Mouse (Mus musculus): ENCODE results near the gene Hydin. TPM values are rescaled to one million over a fixed set of nuclear protein-coding genes. Genes with fewer than 3 reads are reported as not detected.

The Hydin gene
- polyA plus RNA-seq, 2 experiments, result 0.01 TPM; not detected in 1

DNA sequence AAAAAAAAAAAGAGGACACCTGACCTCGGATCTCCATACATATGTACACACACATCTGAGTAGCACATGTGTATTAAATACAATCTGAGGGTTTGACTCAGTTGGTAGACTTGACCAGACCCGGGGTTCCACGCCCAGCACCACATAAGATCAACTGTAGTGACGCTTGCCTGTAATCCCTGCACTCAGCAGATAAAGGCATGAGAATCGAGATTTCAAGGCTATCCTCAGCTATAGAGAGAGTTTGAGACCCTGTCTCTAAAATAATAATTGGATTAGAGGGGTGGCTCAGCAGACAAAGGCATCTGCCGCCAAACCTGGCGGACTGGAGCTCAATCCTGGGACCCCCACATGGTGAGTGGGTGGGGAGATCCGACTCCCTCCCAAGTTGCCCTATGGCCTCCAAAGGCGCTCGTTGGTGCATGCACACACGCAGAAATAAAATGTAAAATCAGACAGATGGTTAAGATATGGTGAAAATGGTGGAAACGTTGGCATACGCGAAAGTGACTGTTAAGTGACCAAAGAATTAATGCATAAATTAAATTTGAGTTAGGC lies 351.1 kb downstream of the Hydin start:
- no peak overlapping the region for H3K9ac ChIP-seq (ENCODE audit: low read depth, low read length, severe bottlenecking)
- peak overlapping the region; percentile 86 for H3K4me2 ChIP-seq (replicated peaks; ENCODE audit: low read depth, low read length, severe bottlenecking)
- no peaks in the 10 kb centered on the region for H3K27me3 ChIP-seq (ENCODE audit: control insufficient read depth, insufficient read depth, low read length)
- DNase-seq (ENCODE audit: low spot score) (no peak), ATAC-seq (ENCODE audit: low FRiP score, low read depth) (no peak)
- no peak overlapping the region for H3K27ac ChIP-seq (replicated peaks; ENCODE audit: low read depth, low read length)
- H3K4me1 ChIP-seq (ENCODE audit: control insufficient read depth, insufficient read depth, low read length), result peaks cover 13% of the 10 kb centered on the region
- H3K36me3 ChIP-seq (ENCODE audit: control insufficient read depth, insufficient read depth, low read length), result no peaks in the 10 kb centered on the region
- 29% methylated on average over 14 of the region's 14 CpGs for WGBS
- H3K4me3 ChIP-seq (replicated peaks; ENCODE audit: low read length), result peak overlapping the region; percentile 94
- no peak for TF ChIP-seq POLR2A (IDR thresholded peaks at IDR 0.05; ENCODE audit: borderline replicate concordance, extremely low read depth, insufficient read depth, insufficient read length)
- H3K9me3 ChIP-seq (ENCODE audit: control insufficient read depth, low read length), result no peaks in the 10 kb centered on the region

DNA sequence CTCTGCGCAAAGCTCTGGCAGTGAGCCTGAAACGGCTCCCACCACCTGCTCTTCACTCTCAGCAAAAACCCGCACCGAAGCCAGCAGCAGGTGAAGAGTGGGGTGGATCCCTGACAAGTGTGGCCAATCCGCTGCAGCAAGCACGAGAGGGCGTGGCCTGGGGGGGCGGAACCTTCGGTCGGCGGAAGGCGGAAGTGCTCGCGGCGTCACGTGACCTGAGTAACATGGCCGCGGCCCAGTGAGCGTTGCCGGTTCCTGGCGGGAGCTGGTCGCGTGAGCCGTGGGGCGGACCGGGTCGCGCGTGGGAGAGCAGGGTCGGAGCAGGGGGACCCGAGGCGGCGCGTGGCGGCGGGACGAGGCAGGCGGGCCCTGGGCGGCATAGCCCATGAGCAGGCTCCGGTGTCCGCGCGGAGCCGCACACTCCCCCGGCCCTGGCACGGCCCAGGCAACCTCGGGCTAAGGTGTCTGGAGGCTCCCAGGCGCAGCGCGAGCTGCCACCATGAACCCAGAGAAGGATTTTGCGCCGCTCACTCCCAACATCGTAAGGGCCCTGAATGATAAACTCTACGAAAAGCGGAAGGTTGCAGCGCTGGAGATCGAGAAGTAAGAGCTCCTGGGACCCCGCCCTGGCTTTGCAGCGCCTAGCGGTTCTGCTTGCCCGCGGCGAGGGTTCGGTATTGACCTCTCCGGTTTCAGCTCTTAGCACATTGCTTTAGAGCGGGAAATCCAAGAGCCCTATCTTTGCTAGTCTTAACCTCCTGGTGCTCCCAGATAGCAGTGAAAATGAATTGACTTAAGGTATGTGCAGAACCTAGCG lies 351.8 kb downstream of the Hydin start, which contains the start of gene Vac14:
Gene Vac14, plus strand, starts transcription at position 195 of the 817 bp plus-strand sequence.
- no peaks in the 10 kb centered on the region for H3K9me3 ChIP-seq (ENCODE audit: control insufficient read depth, low read length)
- TF ChIP-seq POLR2A (IDR thresholded peaks at IDR 0.05; ENCODE audit: borderline replicate concordance, extremely low read depth, insufficient read depth, insufficient read length), result 0 out of 2 replicates have a peak, but pooled peaks have one; percentile 39
- H3K4me3 ChIP-seq (replicated peaks; ENCODE audit: low read length), result peak within 1 kb of the TSS; percentile 94
- H3K9ac ChIP-seq (ENCODE audit: low read depth, low read length, severe bottlenecking), result peak within 1 kb of the TSS; percentile 75
- H3K4me2 ChIP-seq (replicated peaks; ENCODE audit: low read depth, low read length, severe bottlenecking), result peak within 1 kb of the TSS; percentile 86
- peak; percentile 96 for DNase-seq (ENCODE audit: low spot score)
- under 1% methylated on average over 61 of the region's 67 CpGs for WGBS
- peaks cover 13% of the 10 kb centered on the region for H3K4me1 ChIP-seq (ENCODE audit: control insufficient read depth, insufficient read depth, low read length)
- no peaks in the 10 kb centered on the region for H3K27me3 ChIP-seq (ENCODE audit: control insufficient read depth, insufficient read depth, low read length)
- no peak within 1 kb of the TSS for H3K27ac ChIP-seq (replicated peaks; ENCODE audit: low read depth, low read length)
- peak; percentile 98 for ATAC-seq (ENCODE audit: low FRiP score, low read depth)
- H3K36me3 ChIP-seq (ENCODE audit: control insufficient read depth, insufficient read depth, low read length), result no peaks in the 10 kb centered on the region

DNA sequence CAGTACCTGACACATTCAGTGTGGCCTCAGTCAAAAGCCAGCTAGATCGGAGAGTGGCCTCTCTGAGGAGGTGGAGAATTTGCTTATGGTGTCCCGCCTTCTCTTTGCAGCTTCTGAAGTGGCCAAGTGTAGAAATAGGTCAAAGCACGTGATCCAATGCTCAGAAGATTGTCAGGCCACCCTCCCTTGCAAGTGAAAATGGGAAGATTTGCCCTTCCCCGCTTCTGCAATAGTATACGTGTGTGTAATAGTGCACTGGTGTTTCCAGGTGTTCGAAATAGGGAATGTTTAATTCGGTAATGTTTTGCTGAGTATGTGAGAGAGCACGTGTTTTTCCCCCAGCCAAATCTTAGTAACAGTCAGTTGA lies 352.4 kb downstream of the Hydin start:
- Histone ChIP-seq H3K4me2 (replicated peaks; ENCODE audit: low read depth, low read length, severe bottlenecking) (peak overlapping the region; percentile 86), H3K36me3 (ENCODE audit: control insufficient read depth, insufficient read depth, low read length) (no peaks in the 10 kb centered on the region), H3K9ac (ENCODE audit: low read depth, low read length, severe bottlenecking) (peak overlapping the region; percentile 75), H3K4me1 (ENCODE audit: control insufficient read depth, insufficient read depth, low read length) (peaks cover 13% of the 10 kb centered on the region), H3K27me3 (ENCODE audit: control insufficient read depth, insufficient read depth, low read length) (no peaks in the 10 kb centered on the region), H3K9me3 (ENCODE audit: control insufficient read depth, low read length) (no peaks in the 10 kb centered on the region), H3K27ac (replicated peaks; ENCODE audit: low read depth, low read length) (no peak overlapping the region), H3K4me3 (replicated peaks; ENCODE audit: low read length) (peak overlapping the region; percentile 94)
- ATAC-seq (ENCODE audit: low FRiP score, low read depth), result no peak
- 23% methylated on average over 8 of the region's 8 CpGs for WGBS
- no peak for DNase-seq (ENCODE audit: low spot score)
- no peak for TF ChIP-seq POLR2A (IDR thresholded peaks at IDR 0.05; ENCODE audit: borderline replicate concordance, extremely low read depth, insufficient read depth, insufficient read length)

DNA sequence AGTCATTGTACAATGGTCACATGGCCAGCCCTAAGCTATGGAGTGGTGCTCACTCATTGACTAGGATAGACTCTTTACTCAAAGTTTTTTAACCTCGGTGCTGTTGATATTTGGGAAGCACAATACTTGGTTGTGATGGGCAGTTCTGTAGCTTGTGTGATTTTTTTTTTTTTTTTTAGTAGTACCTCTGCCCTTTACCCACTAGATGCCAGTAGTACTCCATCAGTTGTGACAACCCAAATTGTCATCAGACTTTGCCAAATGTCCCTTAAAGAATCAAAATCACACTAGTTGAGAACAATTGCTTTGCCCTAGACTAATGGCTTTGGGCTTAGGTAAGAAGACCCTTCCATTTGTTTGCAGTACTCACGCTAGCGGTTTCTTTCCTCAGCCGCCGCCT lies 353.1 kb downstream of the Hydin start:
- peak overlapping the region; percentile 86 for H3K4me2 ChIP-seq (replicated peaks; ENCODE audit: low read depth, low read length, severe bottlenecking)
- H3K9ac ChIP-seq (ENCODE audit: low read depth, low read length, severe bottlenecking), result no peak overlapping the region
- H3K4me1 ChIP-seq (ENCODE audit: control insufficient read depth, insufficient read depth, low read length), result peaks cover 13% of the 10 kb centered on the region
- H3K9me3 ChIP-seq (ENCODE audit: control insufficient read depth, low read length), result no peaks in the 10 kb centered on the region
- H3K27me3 ChIP-seq (ENCODE audit: control insufficient read depth, insufficient read depth, low read length), result no peaks in the 10 kb centered on the region
- H3K27ac ChIP-seq (replicated peaks; ENCODE audit: low read depth, low read length), result no peak overlapping the region
- no peak for DNase-seq (ENCODE audit: low spot score)
- WGBS, result 90% methylated on average over 5 of the region's 5 CpGs
- no peak overlapping the region for H3K4me3 ChIP-seq (replicated peaks; ENCODE audit: low read length)
- no peak for TF ChIP-seq POLR2A (IDR thresholded peaks at IDR 0.05; ENCODE audit: borderline replicate concordance, extremely low read depth, insufficient read depth, insufficient read length)
- no peaks in the 10 kb centered on the region for H3K36me3 ChIP-seq (ENCODE audit: control insufficient read depth, insufficient read depth, low read length)
- ATAC-seq (ENCODE audit: low FRiP score, low read depth), result no peak

DNA sequence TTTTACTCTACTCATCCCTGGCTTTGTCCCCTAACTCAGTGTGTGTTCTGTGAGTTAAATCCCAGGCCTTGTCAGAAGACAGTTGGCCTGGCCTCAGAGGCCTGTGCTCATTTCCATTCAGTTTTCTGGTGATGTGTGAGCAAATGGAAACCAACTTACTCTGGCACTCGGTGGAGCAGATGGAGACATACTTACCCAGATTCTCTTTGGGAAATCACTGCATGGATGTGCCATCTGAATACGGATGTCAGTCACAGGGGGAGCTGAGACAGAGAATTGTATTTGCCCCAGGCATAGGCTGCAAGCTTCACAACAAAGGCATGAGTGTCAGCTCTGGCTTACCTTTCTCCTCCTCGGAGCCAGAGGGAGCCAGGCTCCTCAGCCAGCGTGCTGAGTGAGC lies 359.7 kb downstream of the Hydin start:
- H3K27me3 ChIP-seq (ENCODE audit: control insufficient read depth, insufficient read depth, low read length), result no peaks in the 10 kb centered on the region
- DNase-seq (ENCODE audit: low spot score) (no peak), ATAC-seq (ENCODE audit: low FRiP score, low read depth) (no peak)
- H3K4me3 ChIP-seq (replicated peaks; ENCODE audit: low read length), result no peak overlapping the region
- H3K4me2 ChIP-seq (replicated peaks; ENCODE audit: low read depth, low read length, severe bottlenecking), result no peak overlapping the region
- TF ChIP-seq POLR2A (IDR thresholded peaks at IDR 0.05; ENCODE audit: borderline replicate concordance, extremely low read depth, insufficient read depth, insufficient read length), result no peak
- peaks cover 4% of the 10 kb centered on the region; the same call in 1 of the 2 replicates for H3K4me1 ChIP-seq (ENCODE audit: control insufficient read depth, insufficient read depth, low read length)
- no peak overlapping the region for H3K9ac ChIP-seq (ENCODE audit: low read depth, low read length, severe bottlenecking)
- H3K36me3 ChIP-seq (ENCODE audit: control insufficient read depth, insufficient read depth, low read length), result no peaks in the 10 kb centered on the region
- 89% methylated on average over 4 of the region's 4 CpGs for WGBS
- no peaks in the 10 kb centered on the region for H3K9me3 ChIP-seq (ENCODE audit: control insufficient read depth, low read length)
- no peak overlapping the region for H3K27ac ChIP-seq (replicated peaks; ENCODE audit: low read depth, low read length)
